Mouse (Mus musculus): ENCODE results near the gene Slc25a45. TPM values are rescaled to one million over a fixed set of nuclear protein-coding genes. Genes with fewer than 3 reads are reported as not detected.

Slc25a45 gene
- polyA plus RNA-seq, 1 experiment from 2014 or later: 3.7 TPM

- Histone ChIP-seq H3K9ac (no peak overlapping the region), H3K4me1 (peaks cover 41% of the 10 kb centered on the region), H3K9me3 (no peaks in the 10 kb centered on the region), H3K4me3 (no peak overlapping the region), H3K4me2 (no peak overlapping the region), H3K27ac (replicated peaks) (no peak overlapping the region), H3K27me3 (replicated peaks) (no peaks in the 10 kb centered on the region), H3K36me3 (no peaks in the 10 kb centered on the region)
- 86% methylated on average over 10 of the region's 10 CpGs for WGBS
- ATAC-seq (ENCODE audit: extremely low read depth, insufficient number of reproducible peaks, low FRiP score, low TSS enrichment): no peak
Measured at GRCm38 (mm10) chr19:5835054-5835921, 42.3 kb upstream of the Slc25a45 start.

GRCm38 (mm10) chr19:5835922-5836430, 41.6 kb upstream of the Slc25a45 start:
- H3K9ac ChIP-seq: no peak overlapping the region
- no peaks in the 10 kb centered on the region for H3K27me3 ChIP-seq (replicated peaks)
- ATAC-seq (ENCODE audit: extremely low read depth, insufficient number of reproducible peaks, low FRiP score, low TSS enrichment): no peak
- no peak overlapping the region for H3K4me2 ChIP-seq
- H3K4me1 ChIP-seq: peaks cover 48% of the 10 kb centered on the region
- no peak overlapping the region for H3K27ac ChIP-seq (replicated peaks)
- no peak overlapping the region for H3K4me3 ChIP-seq
- H3K9me3 ChIP-seq: no peaks in the 10 kb centered on the region
- no peaks in the 10 kb centered on the region for H3K36me3 ChIP-seq
- WGBS: 88% methylated on average over 8 of the region's 8 CpGs

GRCm38 (mm10) chr19:5836941-5837572, 40.6 kb upstream of the Slc25a45 start:
- no peak for ATAC-seq (ENCODE audit: extremely low read depth, insufficient number of reproducible peaks, low FRiP score, low TSS enrichment)
- no peaks in the 10 kb centered on the region for H3K9me3 ChIP-seq
- no peaks in the 10 kb centered on the region for H3K36me3 ChIP-seq
- H3K27me3 ChIP-seq (replicated peaks): no peaks in the 10 kb centered on the region
- H3K4me3 ChIP-seq: no peak overlapping the region
- peak overlapping the region; percentile 77 for H3K27ac ChIP-seq (replicated peaks)
- H3K9ac ChIP-seq: peak overlapping the region; percentile 21
- 0 out of 2 replicates have a peak overlapping the region, but pooled peaks have one; percentile 3 for H3K4me2 ChIP-seq
- WGBS: 61% methylated on average over 10 of the region's 10 CpGs
- H3K4me1 ChIP-seq: peaks cover 56% of the 10 kb centered on the region

- ATAC-seq (ENCODE audit: extremely low read depth, insufficient number of reproducible peaks, low FRiP score, low TSS enrichment): no peak
- no peaks in the 10 kb centered on the region for H3K9me3 ChIP-seq
- WGBS: 56% methylated on average over 8 of the region's 8 CpGs
- no peak overlapping the region for H3K4me3 ChIP-seq
- H3K4me1 ChIP-seq: peaks cover 56% of the 10 kb centered on the region
- no peaks in the 10 kb centered on the region for H3K27me3 ChIP-seq (replicated peaks)
- H3K27ac ChIP-seq (replicated peaks): peak overlapping the region; percentile 77
- H3K9ac ChIP-seq: peak overlapping the region; percentile 21; the same call in 1 of the 2 replicates
- no peaks in the 10 kb centered on the region for H3K36me3 ChIP-seq
- no peak overlapping the region for H3K4me2 ChIP-seq
Measured at GRCm38 (mm10) chr19:5837606-5838005, 40.0 kb upstream of the Slc25a45 start.

GRCm38 (mm10) chr19:5838136-5838891, 39.3 kb upstream of the Slc25a45 start:
- Histone ChIP-seq H3K4me1 (peaks cover 60% of the 10 kb centered on the region), H3K9me3 (no peaks in the 10 kb centered on the region), H3K4me2 (no peak overlapping the region), H3K36me3 (no peaks in the 10 kb centered on the region), H3K27ac (replicated peaks) (no peak overlapping the region), H3K4me3 (no peak overlapping the region), H3K27me3 (replicated peaks) (no peaks in the 10 kb centered on the region), H3K9ac (no peak overlapping the region)
- 82% methylated on average over 12 of the region's 12 CpGs for WGBS
- ATAC-seq (ENCODE audit: extremely low read depth, insufficient number of reproducible peaks, low FRiP score, low TSS enrichment): no peak

- no peak for ATAC-seq (ENCODE audit: extremely low read depth, insufficient number of reproducible peaks, low FRiP score, low TSS enrichment)
- Histone ChIP-seq H3K36me3 (no peaks in the 10 kb centered on the region), H3K27me3 (replicated peaks) (no peaks in the 10 kb centered on the region), H3K9ac (no peak overlapping the region), H3K27ac (replicated peaks) (no peak overlapping the region), H3K4me2 (no peak overlapping the region), H3K4me1 (peaks cover 65% of the 10 kb centered on the region), H3K9me3 (no peaks in the 10 kb centered on the region), H3K4me3 (no peak overlapping the region)
- WGBS: 82% methylated on average over 4 of the region's 4 CpGs
Measured at GRCm38 (mm10) chr19:5838892-5839165, 38.8 kb upstream of the Slc25a45 start.

- Histone ChIP-seq H3K4me3 (no peak overlapping the region), H3K9ac (no peak overlapping the region), H3K4me1 (peaks cover 72% of the 10 kb centered on the region), H3K36me3 (no peaks in the 10 kb centered on the region), H3K27ac (replicated peaks) (no peak overlapping the region), H3K4me2 (peak overlapping the region; percentile 80; the same call in 1 of the 2 replicates), H3K27me3 (replicated peaks) (no peaks in the 10 kb centered on the region), H3K9me3 (no peaks in the 10 kb centered on the region)
- ATAC-seq (ENCODE audit: extremely low read depth, insufficient number of reproducible peaks, low FRiP score, low TSS enrichment): no peak
- WGBS: 77% methylated on average over 14 of the region's 14 CpGs
Measured at GRCm38 (mm10) chr19:5839317-5840085, 38.1 kb upstream of the Slc25a45 start.

GRCm38 (mm10) chr19:5840086-5840889, 37.3 kb upstream of the Slc25a45 start:
- Histone ChIP-seq H3K36me3 (no peaks in the 10 kb centered on the region), H3K9ac (peak overlapping the region; percentile 81), H3K4me3 (peak overlapping the region; percentile 13), H3K27ac (replicated peaks) (peak overlapping the region; percentile 100; the same call in 1 of the 2 replicates), H3K9me3 (no peaks in the 10 kb centered on the region), H3K4me2 (peak overlapping the region; percentile 80), H3K27me3 (replicated peaks) (no peaks in the 10 kb centered on the region), H3K4me1 (peaks cover 79% of the 10 kb centered on the region)
- ATAC-seq (ENCODE audit: extremely low read depth, insufficient number of reproducible peaks, low FRiP score, low TSS enrichment): no peak
- WGBS: 64% methylated on average over 18 of the region's 18 CpGs

- no peaks in the 10 kb centered on the region for H3K36me3 ChIP-seq
- no peaks in the 10 kb centered on the region for H3K27me3 ChIP-seq (replicated peaks)
- H3K9ac ChIP-seq: peak overlapping the region; percentile 81
- peak overlapping the region; percentile 80 for H3K4me2 ChIP-seq
- H3K9me3 ChIP-seq: no peaks in the 10 kb centered on the region
- H3K4me3 ChIP-seq: peak overlapping the region; percentile 13
- ATAC-seq (ENCODE audit: extremely low read depth, insufficient number of reproducible peaks, low FRiP score, low TSS enrichment): no peak
- H3K4me1 ChIP-seq: peaks cover 82% of the 10 kb centered on the region
- H3K27ac ChIP-seq (replicated peaks): peak overlapping the region; percentile 100
- 84% methylated on average over 9 of the region's 9 CpGs for WGBS
Measured at GRCm38 (mm10) chr19:5840890-5841388, 36.7 kb upstream of the Slc25a45 start.

GRCm38 (mm10) chr19:5841389-5841946, 36.1 kb upstream of the Slc25a45 start:
- H3K9ac ChIP-seq: peak overlapping the region; percentile 81
- H3K36me3 ChIP-seq: no peaks in the 10 kb centered on the region
- peak overlapping the region; percentile 80 for H3K4me2 ChIP-seq
- ATAC-seq (ENCODE audit: extremely low read depth, insufficient number of reproducible peaks, low FRiP score, low TSS enrichment): no peak; the same call in 1 of the 2 replicates
- H3K27ac ChIP-seq (replicated peaks): peak overlapping the region; percentile 100
- no peaks in the 10 kb centered on the region for H3K9me3 ChIP-seq
- H3K27me3 ChIP-seq (replicated peaks): no peaks in the 10 kb centered on the region
- peak overlapping the region; percentile 13; the same call in 1 of the 2 replicates for H3K4me3 ChIP-seq
- 55% methylated on average over 4 of the region's 4 CpGs for WGBS
- H3K4me1 ChIP-seq: peaks cover 86% of the 10 kb centered on the region

Data from heart, embryonic 13.5 days (tissue).